Mouse (Mus musculus) frontal cortex, postnatal 36 days (tissue): ENCODE results near the gene Pdhx.

Source experiments
- DNase-seq, 2 experiments: peaks; one replicate each; pipeline ENCODE4 v3.0.0; 2022; ENCODE audit warnings: low spot score in 2 of 2

The Pdhx gene

GRCm38 (mm10) chr2:103073219-103073982 lies at the start of gene Pdhx, which contains the start of gene Apip:
Pdhx (minus strand) TSS chr2:103073513.
Apip (plus strand) TSS chr2:103073675.
- peak; percentile 100 for DNase-seq

GRCm38 (mm10) chr2:103119197-103119854 lies 46.0 kb upstream of the Pdhx start:
- DNase-seq: no peak

GRCm38 (mm10) chr2:103118324-103119196 lies 45.2 kb upstream of the Pdhx start:
- DNase-seq: no peak

DNA sequence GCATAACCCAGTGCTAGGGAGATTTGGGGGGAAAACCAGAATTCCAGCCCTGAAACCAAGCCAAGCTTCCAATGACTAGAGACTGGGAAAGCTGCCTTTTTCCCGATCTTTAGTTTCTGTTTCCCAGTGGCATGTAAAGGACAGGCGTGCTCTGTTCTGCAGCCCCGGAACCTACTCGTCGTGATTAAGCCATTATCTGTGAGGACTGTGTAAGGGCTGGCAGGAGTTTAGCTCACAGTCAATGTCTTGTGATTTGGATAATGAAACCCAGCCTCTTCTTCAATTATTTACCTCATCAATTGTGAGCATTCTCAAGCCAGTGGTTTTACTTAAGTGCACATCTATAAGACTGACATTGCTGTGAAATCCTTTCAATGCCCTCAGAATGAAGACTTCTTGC lies 43.9 kb upstream of the Pdhx start:
- DNase-seq: no peak

DNA sequence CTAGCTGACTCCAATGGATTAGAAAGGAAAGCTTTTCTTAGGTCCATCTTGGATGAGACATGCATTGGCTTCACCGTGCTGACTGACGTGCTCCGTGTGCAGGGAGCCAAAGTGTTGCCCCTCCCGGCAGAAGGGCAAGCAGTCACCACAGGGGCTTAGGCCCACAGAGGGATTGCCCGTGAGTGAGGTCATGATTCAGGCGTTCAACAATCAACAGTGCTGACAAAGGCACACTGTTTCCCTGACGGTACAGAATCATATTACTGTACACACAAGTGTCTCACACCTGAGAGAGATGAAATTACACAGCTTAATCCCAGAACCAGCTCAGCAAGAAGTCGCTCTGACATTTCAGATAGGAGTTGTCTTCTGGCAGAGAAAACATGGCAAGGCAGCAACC lies 38.4 kb upstream of the Pdhx start:
- no peak for DNase-seq

GRCm38 (mm10) chr2:103106172-103106571 lies 32.9 kb upstream of the Pdhx start:
- no peak for DNase-seq

GRCm38 (mm10) chr2:103102595-103102994 lies 29.3 kb upstream of the Pdhx start:
- no peak for DNase-seq

DNA sequence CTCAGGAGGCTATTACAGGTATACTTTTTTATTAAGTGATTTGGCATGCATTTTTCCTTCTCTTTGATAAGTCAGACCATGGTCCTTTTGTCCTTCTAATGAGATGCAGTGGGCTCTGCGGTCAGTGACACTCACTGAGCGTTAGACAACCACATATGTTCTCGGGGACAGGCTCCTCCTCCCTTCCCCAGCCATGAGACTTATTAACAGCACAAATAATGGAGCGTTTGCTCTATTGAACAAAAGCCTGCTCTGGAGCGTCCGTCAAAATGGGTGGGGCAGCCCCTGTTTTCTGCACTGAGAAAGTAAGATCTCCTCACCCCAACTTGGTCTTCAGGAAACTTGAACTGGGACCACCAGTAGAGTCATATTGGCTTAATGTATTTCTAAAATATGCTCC lies 16.2 kb upstream of the Pdhx start:
- no peak for DNase-seq

DNA sequence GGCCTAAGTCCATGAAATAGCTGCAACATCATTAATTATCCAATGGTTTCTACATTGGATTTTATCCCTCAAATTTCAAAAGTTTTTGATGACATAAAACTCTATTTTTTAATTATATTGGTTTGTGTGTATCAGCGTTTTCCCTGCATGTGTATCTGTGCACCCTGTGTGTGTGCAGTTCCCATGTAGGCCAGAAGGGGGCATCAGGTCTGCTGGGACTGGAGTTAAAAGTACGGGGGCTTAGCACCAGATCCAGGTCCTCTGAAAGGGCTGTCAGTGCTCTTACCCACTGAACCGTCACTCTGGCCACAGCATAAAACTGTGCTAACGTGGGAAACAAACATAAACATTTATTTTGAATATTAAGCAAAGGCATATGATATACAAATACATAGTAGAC lies 14.8 kb upstream of the Pdhx start:
- DNase-seq: no peak

- peak in 1 of 2 experiments; percentile 49 for DNase-seq
Measured at GRCm38 (mm10) chr2:103086432-103086831, 13.1 kb upstream of the Pdhx start.

DNA sequence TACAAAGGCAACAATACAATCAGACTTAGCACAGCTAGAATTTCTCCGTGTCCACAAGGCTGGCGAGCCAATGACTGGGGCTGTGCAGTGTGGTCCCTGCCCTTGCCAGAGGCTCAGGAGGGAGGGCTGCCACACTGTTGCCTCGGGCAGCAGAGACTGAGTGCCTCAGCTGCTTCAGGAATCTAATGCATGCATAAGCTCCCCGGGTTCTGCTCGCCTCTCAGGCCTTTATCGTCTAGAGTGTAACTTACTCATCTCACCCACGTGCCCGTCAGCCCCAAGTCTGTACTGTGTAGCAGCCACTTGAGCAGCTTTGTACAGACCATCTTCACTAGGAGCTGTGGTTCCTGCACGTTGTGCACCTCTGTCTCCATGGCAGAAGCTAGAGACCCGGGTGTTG lies 12.3 kb upstream of the Pdhx start:
- no peak for DNase-seq

- peak in 1 of 2 experiments; percentile 48 for DNase-seq
Measured at GRCm38 (mm10) chr2:103084451-103084850, 11.1 kb upstream of the Pdhx start.

DNA sequence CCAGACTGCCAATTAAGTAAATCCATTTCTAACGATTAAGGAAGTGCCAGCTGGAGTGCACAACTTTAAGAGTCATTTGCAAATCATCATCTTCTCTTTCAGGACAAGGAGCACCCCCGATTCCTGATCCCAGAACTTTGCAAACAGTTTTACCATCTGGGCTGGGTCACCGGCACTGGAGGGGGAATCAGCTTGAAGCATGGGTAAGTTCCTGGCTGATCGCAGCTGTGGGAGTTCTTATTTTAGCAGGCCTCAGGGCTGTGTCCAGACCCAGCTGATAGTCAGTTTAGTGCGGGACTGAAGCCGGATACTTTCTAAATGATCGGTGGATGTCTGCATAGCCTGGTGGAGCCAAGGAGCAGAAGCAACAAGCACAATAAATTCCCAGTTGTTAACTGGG lies 9.5 kb upstream of the Pdhx start:
- no peak for DNase-seq

- DNase-seq: no peak
Measured at GRCm38 (mm10) chr2:103081706-103082105, 8.4 kb upstream of the Pdhx start.

DNA sequence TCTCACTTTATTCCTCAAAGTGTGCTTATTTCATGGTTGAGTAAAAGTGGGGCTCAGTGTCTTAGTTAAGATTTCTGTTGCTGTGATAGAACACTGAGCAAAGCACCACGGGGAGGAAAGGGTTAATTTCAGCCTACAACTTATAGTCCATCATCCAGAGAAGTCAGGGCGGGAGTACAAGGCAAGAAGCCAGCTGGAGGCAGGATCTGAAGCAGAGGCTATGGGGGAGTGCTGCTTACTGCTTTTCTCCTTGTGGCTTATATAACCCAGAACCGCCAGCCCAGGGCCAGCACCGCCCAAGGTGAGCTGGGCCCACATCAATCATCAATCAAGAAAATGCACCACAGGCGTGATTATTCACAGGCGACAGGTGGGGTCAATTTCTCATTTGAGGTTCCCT lies 7.8 kb upstream of the Pdhx start:
- DNase-seq: peak in 1 of 2 experiments; percentile 24

DNA sequence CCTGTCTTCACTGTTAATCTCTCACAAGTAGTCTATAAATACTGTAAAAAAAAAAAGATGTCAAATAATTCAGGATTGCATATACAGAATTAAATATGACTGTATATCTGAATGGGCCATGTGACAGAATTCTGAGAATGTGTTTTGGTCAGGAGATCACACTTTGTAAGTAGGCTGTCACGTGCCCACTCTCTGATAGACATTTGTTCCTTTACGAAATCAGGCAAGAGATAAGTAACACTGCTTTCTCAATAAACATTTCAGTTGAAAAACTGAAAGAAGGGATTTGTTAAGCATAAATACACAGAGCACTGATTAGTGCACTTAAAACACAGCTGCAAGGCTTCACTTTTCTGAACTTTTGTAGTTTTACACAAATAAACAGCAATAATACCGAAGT lies 2.7 kb downstream of the Pdhx start:
- no peak for DNase-seq

DNA sequence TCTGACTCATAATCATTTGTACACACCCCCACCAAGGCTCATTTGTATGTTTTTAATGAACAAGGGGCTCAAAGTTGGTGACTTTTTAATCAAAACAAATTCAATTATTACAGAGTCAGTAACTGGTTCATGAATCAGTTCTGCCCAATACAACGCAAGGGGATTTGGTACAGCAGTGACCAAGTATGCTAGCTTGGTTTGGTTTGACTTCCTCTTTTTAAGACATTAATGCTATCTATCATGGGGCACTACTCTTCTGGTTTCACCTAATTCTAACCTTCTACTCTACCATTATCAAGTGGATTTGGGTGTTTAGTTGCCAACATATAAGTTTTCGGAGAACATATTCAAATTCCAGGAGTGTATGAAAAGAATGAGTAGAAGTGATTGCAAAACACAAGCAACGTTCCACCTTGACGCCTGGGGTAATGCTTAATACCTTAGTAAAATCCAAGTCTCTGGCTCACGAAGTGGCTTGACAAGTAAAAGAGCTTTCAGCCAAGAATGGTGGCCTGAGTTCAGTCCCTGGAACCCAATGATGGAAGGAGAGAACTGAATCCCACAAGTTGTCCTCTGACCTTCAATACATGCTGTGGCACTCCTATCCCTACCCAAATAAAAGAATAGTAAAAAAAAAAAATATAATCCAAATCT lies 3.4 kb downstream of the Pdhx start:
- DNase-seq: no peak

DNA sequence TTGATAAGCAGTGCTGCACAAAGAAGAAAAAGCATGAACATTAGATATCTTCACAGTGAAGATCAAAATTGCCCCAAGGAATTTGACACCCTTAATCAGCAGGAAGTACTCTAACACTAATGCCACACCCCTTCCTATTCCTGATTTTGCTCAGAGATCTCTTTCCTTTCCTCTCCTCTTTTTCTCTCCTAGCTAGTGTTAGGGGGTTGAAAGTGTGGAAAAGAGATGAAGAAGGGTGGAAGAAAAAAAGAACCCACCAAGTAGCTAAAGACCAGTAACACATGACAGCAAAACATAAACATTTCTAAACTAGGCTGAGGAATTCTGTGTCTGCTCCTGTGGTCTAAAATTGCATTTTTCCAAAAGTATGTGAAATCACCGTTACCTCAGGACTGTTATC lies 4.7 kb downstream of the Pdhx start:
- DNase-seq: no peak

GRCm38 (mm10) chr2:103067552-103068207 lies 5.6 kb downstream of the Pdhx start:
- no peak for DNase-seq

GRCm38 (mm10) chr2:103066683-103067551 lies 6.4 kb downstream of the Pdhx start:
- DNase-seq: no peak
